Mouse (Mus musculus) forebrain, embryonic 11.5 days (tissue): Measurements from ENCODE around the gene Erp29. TPM values are rescaled to one million over a fixed set of nuclear protein-coding genes. Genes with fewer than 3 reads are reported as not detected.

Source experiments
- ATAC-seq: fragments of 200-750 bp; cut with Nextera tagmentation; replicated peaks from 2 replicates; pipeline ENCODE4 v1.8.0; 2017; ENCODE audit warnings: moderate TSS enrichment; ENCODE audit not compliant: low FRiP score
- DNase-seq: peaks from one replicate; pipeline ENCODE4 v3.0.0-alpha.2; 2017; ENCODE audit warnings: low spot score
- H3K27ac ChIP-seq: fragments of 300-500 bp; sonication (generic); 2 replicates; pipeline ENCODE4 v1.5.1; 2014; ENCODE audit warnings: low read depth, low read length
- H3K27me3 ChIP-seq: fragments of 300-500 bp; sonication (generic); 2 replicates; pipeline ENCODE4 v1.6.1; 2014; ENCODE audit warnings: mild to moderate bottlenecking, low read length, mixed read lengths; ENCODE audit not compliant: control insufficient read depth, insufficient read depth
- H3K36me3 ChIP-seq: fragments of 300-500 bp; sonication (generic); 2 replicates; pipeline ENCODE4 v1.6.1; 2014; ENCODE audit warnings: mild to moderate bottlenecking, low read length, moderate library complexity, mixed read lengths; ENCODE audit not compliant: control insufficient read depth, insufficient read depth
- H3K4me1 ChIP-seq: fragments of 300-500 bp; sonication (generic); replicated peaks from 2 replicates; pipeline ENCODE4 v1.6.1; 2014; ENCODE audit warnings: low read length, mixed read lengths; ENCODE audit not compliant: control insufficient read depth, insufficient read depth
- H3K4me2 ChIP-seq: fragments of 300-500 bp; sonication (generic); 2 replicates; pipeline ENCODE4 v1.6.1; 2014; ENCODE audit warnings: low read depth, mild to moderate bottlenecking, low read length, moderate library complexity, mixed read lengths; ENCODE audit not compliant: severe bottlenecking
- H3K4me3 ChIP-seq: fragments of 300-500 bp; sonication (generic); 2 replicates; pipeline ENCODE4 v1.5.1; 2014; ENCODE audit warnings: low read depth, low read length
- H3K9ac ChIP-seq: fragments of 300-500 bp; sonication (generic); 2 replicates; pipeline ENCODE4 v1.6.1; 2014; ENCODE audit warnings: low read length
- H3K9me3 ChIP-seq: fragments of 300-500 bp; sonication (generic); 2 replicates; pipeline ENCODE4 v1.6.1; 2016; ENCODE audit warnings: low read length, mixed read lengths; ENCODE audit not compliant: control insufficient read depth
- WGBS: fragments of 180-500 bp; shearing (Covaris S2); extraction: QIAGEN DNeasy Blood & Tissue Kit; methylation state at CpG from one replicate; pipeline ENCODE4 v1.1.7; 2014; 5-methylcytosine and 5-hydroxymethylcytosine counted together
- polyA plus RNA-seq: library from polyadenylated mRNA; unstranded; fragments of >200 nt; fragmentation: Nextera tagmentation; extraction: Ambion mirVana; gene quantifications from 2 replicates; pipeline ENCODE4 v1.2.1, GENCODE M21; 2014

The Erp29 gene
- polyA plus RNA-seq, 1 experiment from 2014 or later, result 119 TPM

GRCm38 (mm10) chr5:121392667-121393380 lies 59.5 kb downstream of the Erp29 start:
- H3K27me3 ChIP-seq, result no peaks in the 10 kb centered on the region
- H3K36me3 ChIP-seq, result no peaks in the 10 kb centered on the region
- no peak for DNase-seq
- H3K4me1 ChIP-seq, result no peaks in the 10 kb centered on the region
- no peak overlapping the region for H3K4me3 ChIP-seq
- H3K9me3 ChIP-seq, result no peaks in the 10 kb centered on the region
- 63% methylated on average over 16 of the region's 16 CpGs for WGBS
- H3K27ac ChIP-seq, result no peak overlapping the region
- no peak for ATAC-seq
- no peak overlapping the region for H3K4me2 ChIP-seq
- H3K9ac ChIP-seq, result no peak overlapping the region

- H3K4me2 ChIP-seq, result no peak overlapping the region
- peaks cover 4% of the 10 kb centered on the region; the same call in 1 of the 2 replicates for H3K4me1 ChIP-seq
- ATAC-seq, result no peak
- no peaks in the 10 kb centered on the region for H3K36me3 ChIP-seq
- H3K9me3 ChIP-seq, result no peaks in the 10 kb centered on the region
- no peak overlapping the region for H3K27ac ChIP-seq
- H3K4me3 ChIP-seq, result no peak overlapping the region
- no peak for DNase-seq
- peaks cover 4% of the 10 kb centered on the region; the same call in 1 of the 2 replicates for H3K27me3 ChIP-seq
- H3K9ac ChIP-seq, result no peak overlapping the region
Observed at GRCm38 (mm10) chr5:121389691-121390090, 62.6 kb downstream of the Erp29 start.

GRCm38 (mm10) chr5:121389106-121389505 lies 63.2 kb downstream of the Erp29 start:
- no peak for DNase-seq
- Histone ChIP-seq H3K4me2 (no peak overlapping the region), H3K9ac (no peak overlapping the region), H3K27me3 (peaks cover 4% of the 10 kb centered on the region; the same call in 1 of the 2 replicates), H3K4me3 (no peak overlapping the region), H3K27ac (no peak overlapping the region), H3K36me3 (no peaks in the 10 kb centered on the region), H3K9me3 (no peaks in the 10 kb centered on the region), H3K4me1 (peaks cover 8% of the 10 kb centered on the region; the same call in 1 of the 2 replicates)
- ATAC-seq, result no peak
- WGBS, result 72% methylated on average over 7 of the region's 7 CpGs

- H3K4me2 ChIP-seq, result no peak overlapping the region
- H3K36me3 ChIP-seq, result no peaks in the 10 kb centered on the region
- ATAC-seq, result no peak
- H3K4me3 ChIP-seq, result no peak overlapping the region
- no peak overlapping the region for H3K9ac ChIP-seq
- H3K27me3 ChIP-seq, result peaks cover 4% of the 10 kb centered on the region; the same call in 1 of the 2 replicates
- peaks cover 8% of the 10 kb centered on the region; the same call in 1 of the 2 replicates for H3K4me1 ChIP-seq
- no peak for DNase-seq
- H3K9me3 ChIP-seq, result no peaks in the 10 kb centered on the region
- H3K27ac ChIP-seq, result no peak overlapping the region
- WGBS, result 67% methylated on average over 4 of the region's 4 CpGs
Observed at GRCm38 (mm10) chr5:121387126-121387525, 65.2 kb downstream of the Erp29 start.

GRCm38 (mm10) chr5:121386120-121386909 lies 66.0 kb downstream of the Erp29 start:
- DNase-seq, result no peak
- Histone ChIP-seq H3K9ac (no peak overlapping the region), H3K4me1 (peaks cover 8% of the 10 kb centered on the region; the same call in 1 of the 2 replicates), H3K4me3 (peak overlapping the region; percentile 75), H3K27ac (no peak overlapping the region), H3K9me3 (no peaks in the 10 kb centered on the region), H3K36me3 (no peaks in the 10 kb centered on the region), H3K27me3 (peaks cover 4% of the 10 kb centered on the region; the same call in 1 of the 2 replicates), H3K4me2 (peak overlapping the region; percentile 67)
- peak; percentile 13; the same call in 1 of the 2 replicates for ATAC-seq
- 34% methylated on average over 22 of the region's 22 CpGs for WGBS

- WGBS, result under 1% methylated on average over 30 of the region's 45 CpGs
- Histone ChIP-seq H3K4me2 (peak within 1 kb of the TSS; percentile 67), H3K36me3 (peaks cover 5% of the 10 kb centered on the region; the same call in 1 of the 2 replicates), H3K9me3 (no peaks in the 10 kb centered on the region), H3K4me1 (peaks cover 8% of the 10 kb centered on the region; the same call in 1 of the 2 replicates), H3K27me3 (peaks cover 4% of the 10 kb centered on the region; the same call in 1 of the 2 replicates), H3K4me3 (peak within 1 kb of the TSS; percentile 75), H3K9ac (peak within 1 kb of the TSS; percentile 77), H3K27ac (peak within 1 kb of the TSS; percentile 46; the same call in 1 of the 2 replicates)
- ATAC-seq (peak; percentile 96), DNase-seq (peak; percentile 96)
Observed at GRCm38 (mm10) chr5:121385461-121386119, 66.7 kb downstream of the Erp29 start, which contains the start of gene Trafd1. Gene Trafd1, minus strand, starts transcription at chr5:121385632.

GRCm38 (mm10) chr5:121384757-121385460 lies 67.4 kb downstream of the Erp29 start:
- H3K36me3 ChIP-seq, result peaks cover 5% of the 10 kb centered on the region; the same call in 1 of the 2 replicates
- ATAC-seq (peak; percentile 72), DNase-seq (no peak)
- WGBS, result 3% methylated on average over 35 of the region's 47 CpGs
- H3K4me3 ChIP-seq, result peak overlapping the region; percentile 75
- H3K27ac ChIP-seq, result peak overlapping the region; percentile 46; the same call in 1 of the 2 replicates
- H3K4me2 ChIP-seq, result peak overlapping the region; percentile 67
- H3K9me3 ChIP-seq, result no peaks in the 10 kb centered on the region
- H3K9ac ChIP-seq, result peak overlapping the region; percentile 77
- peaks cover 4% of the 10 kb centered on the region; the same call in 1 of the 2 replicates for H3K27me3 ChIP-seq
- H3K4me1 ChIP-seq, result peaks cover 8% of the 10 kb centered on the region; the same call in 1 of the 2 replicates
